In genomic region chr2:125255886-125256285, GRCm38 (mm10) we compare ENCODE assay signal across 23 mouse cellular contexts. TPM values are rescaled to one million over a fixed set of nuclear protein-coding genes. Genes with fewer than 3 reads are reported as not detected.
A peak's percentile ranks its signal among the peaks of the same experiment; 100 is the strongest.
DNase-seq lines count a peak whose midpoint lies in the region; ATAC-seq and TF ChIP-seq lines count a peak whose summit lies in the region.
"Had no signal": no experiment of that assay in that cellular context is flagged by ENCODE, and none has a peak within 500 bp of the region (broad histone marks: within the 10 kb centered on the region; RNA-seq: fewer than 3 reads in every experiment).

No protein-coding gene starts in this region.

- H3K79me2 ChIP-seq in CH12.LX (replicated peaks; ENCODE audit: control insufficient read depth, extremely low read depth, insufficient read depth, poor library complexity, severe bottlenecking): peaks cover 45% of the 10 kb centered on the region

- H3K27ac ChIP-seq in heart, embryonic 10.5 days: no peak overlapping the region
- H3K27ac ChIP-seq in CH12.LX (ENCODE audit: insufficient read depth, low read depth) (no peak overlapping the region), ES-Bruce4 (ENCODE audit: insufficient read depth, low read length) (peak overlapping the region; percentile 96)
- peak overlapping the region; percentile 69 for H3K27ac ChIP-seq in embryonic fibroblast, embryonic 13.5 days (ENCODE audit: insufficient read depth, low read length)
- H3K27ac ChIP-seq: embryonic facial prominence, embryonic 10.5 days; embryonic facial prominence, embryonic 12.5 days; forebrain, embryonic 13.5 days; forebrain, embryonic 15.5 days had no signal

- DNase-seq in heart, embryonic 10.5 days (ENCODE audit: low spot score): peak; percentile 52
- no peak for DNase-seq in heart, adult 8-10 months (ENCODE audit: low spot score)
- no peak for DNase-seq in CH12.LX (ENCODE audit: extremely low read depth)
- DNase-seq in retina, embryonic 14.5 days (ENCODE audit: low spot score): no peak
- DNase-seq: adrenal gland, adult 8-10 months; adrenal gland, postnatal 14 days; adrenal gland, postnatal 36 days; cerebellum, adult 11-12 months; cerebellum, adult 2 months; cerebellum, adult 9-10 months; cerebellum, postnatal 10 days; cerebellum, postnatal 25 days; forebrain, postnatal 0 days had no signal

- dilution Hi-C loops in CH12.LX (cut with MboI; ENCODE audit: extremely low pct_ligation_motif_present, extremely low pct_unique_long_range_greater_than_20kb, low sequenced_read_pairs): no loop called here

- TF ChIP-seq CTCF in CH12.LX (conservative IDR thresholded peaks at IDR 0.05 in 1 of 2, IDR thresholded peaks at IDR 0.05 in 1 of 2; ENCODE audit: low read depth in 2 of 2, low read length in 2 of 2) (no peak), ES-Bruce4 (IDR thresholded peaks at IDR 0.05; ENCODE audit: low read depth, low read length) (no peak)
- no peak for TF ChIP-seq CTCF in embryonic fibroblast, embryonic 13.5 days (IDR thresholded peaks at IDR 0.05; ENCODE audit: borderline replicate concordance, insufficient read depth, low read length)

- in situ Hi-C loops in CH12.LX (cut with MboI; ENCODE audit: low pct_ligation_motif_present, low pct_unique_long_range_greater_than_20kb, low sequenced_read_pairs): no loop called here

- ATAC-seq in erythroblast, adult 5-6 weeks (replicated peaks; ENCODE audit: low FRiP score, poor library complexity, severe bottlenecking): no peak
- ATAC-seq: activated CD4-positive, CD25-positive, alpha-beta regulatory T cell, adult 4 months; forebrain, embryonic 13.5 days; forebrain, embryonic 15.5 days; forebrain, postnatal 0 days; Patski had no signal

- TF ChIP-seq EP300 in CH12.LX (IDR thresholded peaks at IDR 0.05; ENCODE audit: low read length) (no peak), ES-Bruce4 (IDR thresholded peaks at IDR 0.05; ENCODE audit: insufficient read depth, low read depth, low read length) (no peak)

- H3K9me3 ChIP-seq in heart, embryonic 10.5 days: no peaks in the 10 kb centered on the region; the same call in 1 of the 2 replicates
- H3K9me3 ChIP-seq in CH12.LX (replicated peaks; ENCODE audit: low read length) (peaks cover 3% of the 10 kb centered on the region), ES-Bruce4 (replicated peaks; ENCODE audit: control insufficient read depth, insufficient read depth, low read length, poor library complexity, severe bottlenecking) (peaks cover 41% of the 10 kb centered on the region)
- H3K9me3 ChIP-seq: forebrain, embryonic 15.5 days; G1E had no signal

- TF ChIP-seq RAD21 in CH12.LX (IDR thresholded peaks at IDR 0.05; ENCODE audit: low read depth, low read length): no peak

- WGBS in heart, embryonic 10.5 days: 66% methylated on average over 3 of the region's 3 CpGs

- H3K27me3 ChIP-seq in heart, embryonic 10.5 days (ENCODE audit: insufficient read depth, poor library complexity, severe bottlenecking): no peaks in the 10 kb centered on the region
- H3K27me3 ChIP-seq in CH12.LX (replicated peaks) (no peaks in the 10 kb centered on the region), ES-Bruce4 (ENCODE audit: control insufficient read depth, insufficient read depth, low read length, poor library complexity, severe bottlenecking) (no peaks in the 10 kb centered on the region)
- H3K27me3 ChIP-seq: embryonic facial prominence, embryonic 12.5 days; forebrain, embryonic 13.5 days; forebrain, embryonic 15.5 days; Patski had no signal

- no peak overlapping the region for H3K4me3 ChIP-seq in heart, embryonic 10.5 days
- H3K4me3 ChIP-seq in CH12.LX (replicated peaks in 1 of 3; ENCODE audit: low read depth in 2 of 3, low read length in 2 of 3, poor library complexity in 1 of 3) (no peak overlapping the region), ES-Bruce4 (ENCODE audit: low read depth, low read length) (no peak overlapping the region)
- H3K4me3 ChIP-seq in embryonic fibroblast, embryonic 13.5 days (ENCODE audit: insufficient read depth, low read length): no peak overlapping the region
- H3K4me3 ChIP-seq: embryonic facial prominence, embryonic 10.5 days; embryonic facial prominence, embryonic 12.5 days; forebrain, embryonic 13.5 days; forebrain, embryonic 15.5 days had no signal

- H3K9ac ChIP-seq in CH12.LX (ENCODE audit: insufficient read depth, low read depth) (no peak overlapping the region), ES-Bruce4 (ENCODE audit: low read depth, poor library complexity, severe bottlenecking) (no peak overlapping the region; the same call in 1 of the 2 replicates)
- H3K9ac ChIP-seq: embryonic facial prominence, embryonic 12.5 days; forebrain, embryonic 13.5 days; forebrain, embryonic 15.5 days; forebrain, postnatal 0 days had no signal

- H3K4me2 ChIP-seq in CH12.LX (ENCODE audit: insufficient read depth, low read depth, poor library complexity, severe bottlenecking): no peak overlapping the region
- H3K4me2 ChIP-seq: embryonic facial prominence, embryonic 12.5 days; forebrain, embryonic 13.5 days; forebrain, embryonic 15.5 days had no signal

- TF ChIP-seq POLR2A in CH12.LX (IDR thresholded peaks at IDR 0.05; ENCODE audit: low read depth, low read length) (no peak), ES-Bruce4 (IDR thresholded peaks at IDR 0.05; ENCODE audit: insufficient read depth, low read length) (no peak)
- no peak for TF ChIP-seq POLR2A in embryonic fibroblast, embryonic 13.5 days (IDR thresholded peaks at IDR 0.05; ENCODE audit: low read depth, low read length)

- peaks cover 80% of the 10 kb centered on the region for H3K36me3 ChIP-seq in heart, embryonic 10.5 days
- H3K36me3 ChIP-seq in CH12.LX (replicated peaks in 1 of 2; ENCODE audit: control insufficient read depth in 1 of 2, insufficient read depth in 1 of 2, low read length in 1 of 2) (peaks cover 64 to 92% of the 10 kb centered on the region in 2 experiments), ES-Bruce4 (ENCODE audit: control insufficient read depth, insufficient read depth, low read length, poor library complexity, severe bottlenecking) (peaks cover 73% of the 10 kb centered on the region)

- no peaks in the 10 kb centered on the region for H3K4me1 ChIP-seq in heart, embryonic 10.5 days
- H3K4me1 ChIP-seq in CH12.LX (ENCODE audit: control insufficient read depth in 1 of 2, insufficient read depth in 2 of 2): peaks cover 4 to 16% of the 10 kb centered on the region in 2 experiments; a peak in 2 of 4 replicates
- peaks cover 7% of the 10 kb centered on the region for H3K4me1 ChIP-seq in ES-Bruce4 (ENCODE audit: control insufficient read depth, insufficient read depth, low read length)
- H3K4me1 ChIP-seq in embryonic fibroblast, embryonic 13.5 days (ENCODE audit: control insufficient read depth, insufficient read depth, low read length): no peaks in the 10 kb centered on the region
- H3K4me1 ChIP-seq: embryonic facial prominence, embryonic 10.5 days; embryonic facial prominence, embryonic 12.5 days; forebrain, embryonic 13.5 days; forebrain, embryonic 15.5 days had no signal

TF ChIP-seq in CH12.LX, 34 proteins besides CTCF, POLR2A, EP300 and RAD21:
- TF ChIP-seq POLR2AphosphoS2 (IDR thresholded peaks at IDR 0.05; ENCODE audit: low read depth, low read length) (0 out of 2 replicates have a peak, but pooled peaks have one; percentile 19), SMC3 (IDR thresholded peaks at IDR 0.05; ENCODE audit: low read depth, low read length) (no peak)
TF ChIP-seq in CH12.LX: peak in this region for 1.

RNA-seq across cellular contexts. Expression of gene Dut, which starts 8.9 kb away (rescaled TPM):
- polyA plus RNA-seq in heart, embryonic 10.5 days (2016; fragmentation: Nextera tagmentation; extraction: Ambion mirVana): 150 and 180 TPM in 2 replicates
- total RNA-seq in heart, adult 8-10 months (2022): 10 to 100 TPM; 29.6 to 32.2 (median 30.4) TPM
- 197 and 272 TPM in 2 replicates for total RNA-seq in CH12.LX (2012; rRNA removed)
- total RNA-seq in CH12.LX (2014; rRNA removed): 348 and 351 TPM in 2 replicates
- polyA plus RNA-seq in CH12.LX (2012; ENCODE audit: insufficient read length, low read depth): 228 and 232 TPM in 2 replicates
- 127 and 130 TPM in 2 replicates for polyA plus RNA-seq in ES-Bruce4 (2011; ENCODE audit: insufficient read depth, insufficient read length, low read depth, missing spikeins)
- 58.6 and 66.6 TPM in 2 replicates for polyA plus RNA-seq in embryonic fibroblast, embryonic 13.5 days (2011; ENCODE audit: insufficient read length, low read depth, missing spikeins)
- total RNA-seq in erythroblast, adult 5-6 weeks (2015; ENCODE audit: low replicate concordance): 37.2 and 67.4 TPM in 2 replicates
- 39.2 and 80.6 TPM in 2 replicates for total RNA-seq in erythroblast, adult 5-6 weeks (2017; ENCODE audit: low replicate concordance)

Comparison
In these comparisons a context has a peak if more than half of its experiments do, and no peak if none do; other contexts are left out.
1. H3K27ac ChIP-seq: peak in ES-Bruce4 (single experiment) and embryonic fibroblast, embryonic 13.5 days (single experiment); none in heart, embryonic 10.5 days (single experiment) and CH12.LX (single experiment).